Mouse (Mus musculus) left cerebral cortex, postnatal 25 days (tissue): ENCODE results near the gene Wdr90. TPM values are rescaled to one million over a fixed set of nuclear protein-coding genes. Genes with fewer than 3 reads are reported as not detected.

Experiments used
- DNase-seq, 2 experiments: peaks; one replicate each; pipeline ENCODE4 v3.0.0; 2022; ENCODE audit warnings: low spot score in 2 of 2, mixed read lengths in 1 of 2
- intact Hi-C: fragments of 180-260 bp; cut with DNase I; formaldehyde crosslinking; loops from one replicate; pipeline ENCODE4 v1.15.1; 2025
- total RNA-seq, 2 experiments: library from RNA; stranded (reverse); gene quantifications; 2 replicates each; pipeline ENCODE4 v1.2.3; 2021

Wdr90 gene
- 10 to 100 TPM; 29.8 to 31.4 TPM for total RNA-seq

DNA sequence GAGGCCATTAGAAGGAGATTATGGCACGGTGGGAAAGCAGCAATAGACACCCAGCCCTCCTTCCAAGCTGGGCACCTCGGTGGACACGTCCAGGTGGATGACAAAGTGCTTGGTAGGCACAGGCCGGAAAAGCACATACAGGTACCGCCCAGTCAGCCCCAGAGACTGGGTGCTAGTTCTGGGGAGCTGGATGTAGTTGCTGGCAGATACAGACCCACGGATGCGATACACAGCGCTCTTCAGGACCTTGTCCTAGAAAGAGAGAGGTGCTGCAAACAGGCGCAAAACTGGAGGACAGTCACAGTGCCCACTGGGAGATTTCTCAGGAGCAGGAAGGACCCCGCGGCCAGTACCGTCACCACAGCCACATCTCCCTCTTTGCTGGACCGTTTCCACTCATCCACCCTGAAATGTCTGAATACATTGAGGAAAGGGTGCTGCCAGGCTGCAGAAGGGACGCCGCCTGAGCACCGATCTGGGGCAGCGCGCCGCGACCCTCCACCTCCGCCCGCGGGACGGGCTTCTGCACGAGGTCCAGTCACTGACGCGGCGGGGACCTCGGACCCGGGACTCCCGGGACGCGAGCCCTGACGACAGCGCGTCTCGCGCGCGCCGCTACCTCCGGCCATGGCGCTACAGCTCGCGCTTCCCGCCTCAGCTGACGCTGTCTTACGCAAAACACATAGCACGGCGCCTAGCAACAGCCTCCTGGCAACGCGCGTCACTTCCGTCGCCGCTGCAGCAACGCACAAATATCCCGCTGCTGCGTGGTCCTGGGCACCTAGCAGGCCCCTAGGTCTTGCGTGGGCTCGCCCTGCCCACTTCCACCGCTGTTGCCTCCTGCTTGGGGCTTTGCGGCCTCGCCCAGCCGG lies at the start of gene Wdr90:
TSS of gene Wdr90 (minus strand) at position 670 of the 872 bp plus-strand sequence.
- intact Hi-C loops = no loop called here
- DNase-seq = peak; percentile 94 to 97

DNA sequence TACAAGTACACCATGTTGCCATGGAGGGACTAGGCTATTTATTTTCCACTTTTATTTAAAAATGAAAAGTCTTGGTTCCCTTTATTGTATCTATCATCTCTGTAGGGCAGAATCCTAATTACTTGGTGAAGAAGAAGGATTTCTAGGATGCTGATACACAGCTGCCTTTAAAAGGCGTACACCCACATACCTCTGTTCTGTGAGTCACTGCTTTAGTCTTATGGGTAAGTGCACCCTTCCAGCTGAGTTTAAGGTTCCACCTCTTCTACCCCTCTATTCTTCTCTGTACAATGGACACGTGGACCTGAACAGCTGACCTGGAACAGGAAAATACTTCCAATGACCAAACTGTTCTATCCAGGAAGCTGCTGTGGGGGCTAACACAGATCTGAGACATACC lies 46.3 kb upstream of the Wdr90 start:
- peak in 1 of 2 experiments; percentile 55 for DNase-seq
- intact Hi-C loops = no loop called here

DNA sequence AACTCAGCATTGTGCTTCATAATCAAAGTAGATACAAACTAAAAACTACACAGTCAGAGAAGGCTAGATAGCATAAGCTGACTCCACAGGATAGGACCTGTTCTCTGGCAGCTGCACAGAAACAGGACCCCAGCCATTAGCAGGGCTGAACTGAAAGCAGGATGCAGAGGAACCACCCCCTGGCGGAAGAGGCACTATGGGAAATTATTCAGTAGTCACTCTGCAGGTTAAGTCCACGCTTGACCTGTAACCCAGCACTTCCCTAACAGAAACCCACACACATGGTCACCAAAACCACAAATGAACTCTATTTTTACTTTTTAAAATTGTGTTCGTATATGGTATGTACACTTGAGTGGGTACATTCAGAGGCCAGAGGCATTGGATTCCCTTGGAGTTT lies 41.8 kb upstream of the Wdr90 start:
- DNase-seq = no peak
- intact Hi-C loops = no loop called here

GRCm38 (mm10) chr17:25900193-25900592 lies 38.9 kb upstream of the Wdr90 start:
- intact Hi-C loops = no loop called here

GRCm38 (mm10) chr17:25895891-25896290 lies 34.6 kb upstream of the Wdr90 start:
- DNase-seq = no peak
- intact Hi-C loops = loop anchor here (10.0 kb wide), 1 partner anchor 199 kb away; the partner anchor contains the start of genes Decr2 and Nme4

More at GRCm38 (mm10) chr17:25900193-25900592, 38.9 kb upstream of the Wdr90 start:
- no peak for DNase-seq

DNA sequence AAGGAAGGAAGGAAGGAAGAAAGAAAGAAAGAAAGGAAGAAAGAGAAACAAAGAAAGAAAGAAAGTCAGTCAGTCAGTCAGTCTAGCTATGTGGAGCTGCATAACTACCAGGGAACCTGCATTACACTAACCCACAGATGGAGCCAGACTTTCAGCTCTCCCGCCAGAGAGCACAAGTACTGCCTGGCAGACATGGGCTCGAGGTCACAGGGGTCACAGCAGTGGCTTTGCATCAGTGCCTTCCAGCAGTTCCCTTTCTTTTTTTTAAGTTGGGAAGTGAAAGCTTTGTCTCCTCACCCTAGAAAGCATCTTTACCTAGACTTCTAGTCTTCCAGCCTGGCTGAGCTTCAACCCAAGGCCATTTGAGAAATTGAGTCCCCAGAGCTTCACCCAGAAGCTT lies 34.1 kb upstream of the Wdr90 start:
- no peak for DNase-seq
- intact Hi-C loops = loop anchor here (10.0 kb wide), 1 partner anchor 199 kb away; the partner anchor contains the start of genes Decr2 and Nme4

DNA sequence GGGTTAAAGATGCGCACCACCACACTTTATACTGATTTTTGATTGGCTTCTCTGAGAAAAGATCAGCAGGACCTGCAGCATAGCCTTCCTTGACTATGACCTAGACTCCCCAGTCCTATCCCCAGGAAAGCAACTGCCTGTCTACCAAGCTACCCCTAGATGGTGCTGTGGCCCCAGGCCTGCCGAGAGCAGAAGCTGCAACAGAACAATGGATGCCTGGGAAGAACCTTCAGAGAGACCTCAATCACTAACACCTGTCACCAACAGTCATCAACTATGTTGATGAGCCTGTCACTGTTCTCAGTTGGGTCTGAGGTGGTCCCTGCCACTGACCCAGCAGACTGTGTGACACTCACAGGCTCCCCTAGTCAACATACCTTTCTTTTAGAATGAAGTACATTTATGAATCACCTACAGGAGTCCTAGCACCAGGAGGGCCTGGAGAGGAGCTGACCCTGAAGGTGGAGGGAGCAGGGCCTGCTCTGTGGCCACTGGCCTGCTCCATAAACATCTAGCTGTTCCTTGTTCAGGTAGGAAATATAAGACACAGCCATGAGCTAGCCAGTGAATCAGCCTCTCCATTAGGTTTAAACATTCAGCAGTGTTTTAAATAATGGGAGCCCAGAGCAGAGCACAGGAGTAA lies 32.8 kb upstream of the Wdr90 start:
- intact Hi-C loops = loop anchor here (1.0 to 10.0 kb wide), 3 partner anchors 88 to 201 kb away; partner anchors contain the start of genes Decr2 and Nme4
- peak; percentile 67 to 70 for DNase-seq

DNA sequence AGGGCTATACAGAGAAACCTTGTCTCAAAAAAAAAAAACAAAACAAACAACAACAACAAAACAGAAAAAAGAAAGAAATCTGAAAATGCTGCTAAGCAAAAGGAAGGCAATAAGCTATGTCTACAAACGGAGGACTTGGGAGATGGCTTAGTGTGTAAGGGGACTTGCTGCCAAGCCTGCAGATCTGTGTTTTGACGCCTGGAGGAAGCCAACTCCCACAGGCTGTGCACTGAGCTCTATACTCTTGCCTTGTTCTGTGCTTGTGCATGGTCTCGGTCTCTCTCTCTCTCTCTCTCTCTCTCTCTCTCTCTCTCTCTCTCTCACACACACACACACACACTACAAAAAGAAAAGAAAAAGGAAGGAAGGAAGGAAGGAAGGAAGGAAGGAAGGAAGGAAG lies 27.5 kb upstream of the Wdr90 start:
- peak; percentile 23 to 77 for DNase-seq
- intact Hi-C loops = no loop called here

DNA sequence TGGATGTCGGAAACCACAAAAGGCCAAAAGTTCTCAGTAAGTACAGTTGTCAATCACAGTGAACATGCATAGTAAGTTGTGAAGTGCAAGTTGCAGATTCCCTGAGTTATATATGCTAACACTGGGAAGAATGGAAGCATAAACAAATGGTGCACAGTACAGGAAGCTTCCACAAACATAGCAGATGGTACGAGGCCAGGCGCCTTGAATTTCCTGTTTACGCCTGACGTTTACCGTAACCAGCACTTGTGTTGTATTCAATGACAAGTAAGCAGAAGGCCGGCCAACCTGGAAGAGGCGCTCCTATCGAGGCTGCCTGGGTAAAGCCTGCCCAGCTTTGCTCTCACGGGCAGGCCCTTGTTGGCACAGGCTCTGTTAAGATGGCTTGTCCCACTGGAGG lies 26.2 kb upstream of the Wdr90 start:
- no peak for DNase-seq
- intact Hi-C loops = no loop called here

DNA sequence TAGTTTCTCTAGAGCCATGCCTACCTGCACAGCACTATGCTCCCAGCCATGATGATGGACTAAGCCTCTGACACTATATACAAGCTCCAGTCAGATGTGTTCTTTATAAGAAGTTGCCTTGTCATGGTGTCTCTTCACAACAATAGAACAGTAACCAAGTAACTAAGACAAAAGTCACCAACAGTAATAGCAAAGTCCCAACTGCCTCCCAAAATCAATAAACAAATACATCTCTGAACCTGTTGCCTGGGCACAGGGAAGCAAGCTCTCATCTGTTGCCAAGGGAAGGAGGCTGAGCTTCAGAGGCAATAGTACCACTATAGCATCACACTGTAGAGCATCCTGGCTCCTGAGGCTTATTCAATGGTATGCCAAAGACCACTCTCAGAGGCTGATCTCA lies 25.5 kb upstream of the Wdr90 start:
- DNase-seq = no peak
- intact Hi-C loops = no loop called here

GRCm38 (mm10) chr17:25885636-25886035 lies 24.3 kb upstream of the Wdr90 start:
- DNase-seq = peak; percentile 29 to 64
- intact Hi-C loops = no loop called here

DNA sequence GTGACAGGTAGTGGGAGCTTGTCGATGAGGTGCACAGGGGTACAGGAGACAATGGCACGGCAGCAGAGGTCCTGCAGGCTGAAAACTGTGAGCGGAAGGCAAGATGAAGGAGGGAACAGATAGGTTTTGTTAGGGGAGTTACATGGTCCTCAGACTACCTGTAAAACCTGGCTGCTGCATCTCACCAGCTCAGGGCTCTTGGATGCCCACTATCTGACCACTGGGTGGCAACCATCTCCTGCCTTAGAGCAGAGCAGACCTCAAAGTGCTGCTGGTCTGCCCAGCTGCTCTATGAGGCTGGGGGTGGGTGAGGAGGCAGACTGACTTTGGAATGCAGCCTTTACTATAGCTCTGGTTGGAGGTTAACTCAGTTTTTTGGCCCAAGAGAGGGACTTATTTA lies 22.5 kb upstream of the Wdr90 start:
- DNase-seq = no peak
- intact Hi-C loops = no loop called here

GRCm38 (mm10) chr17:25883268-25883667 lies 22.0 kb upstream of the Wdr90 start:
- intact Hi-C loops = no loop called here
- no peak for DNase-seq

DNA sequence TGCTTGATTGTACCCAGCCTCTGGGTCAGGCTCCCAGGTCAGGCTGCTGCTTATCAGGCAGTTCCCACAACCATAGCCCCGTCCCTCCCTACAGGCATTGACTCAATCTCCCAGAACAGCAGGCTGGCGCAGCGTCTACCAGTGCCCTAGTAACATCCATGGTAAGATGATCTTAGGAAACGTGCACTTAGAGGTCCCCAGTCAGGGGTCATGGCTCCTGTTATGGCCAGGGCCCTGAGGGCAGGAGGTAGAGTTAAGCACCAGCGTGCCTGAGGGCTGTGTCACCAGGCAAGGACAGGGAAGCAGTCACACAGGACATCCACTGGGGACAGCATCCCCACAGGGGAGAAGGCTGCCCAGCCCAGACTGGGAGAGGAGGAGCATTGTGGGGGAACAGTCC lies 21.0 kb upstream of the Wdr90 start:
- intact Hi-C loops = no loop called here
- DNase-seq = no peak

- intact Hi-C loops = no loop called here
- DNase-seq = no peak
Measured at GRCm38 (mm10) chr17:25881691-25882090, 20.4 kb upstream of the Wdr90 start.

- DNase-seq = no peak
- intact Hi-C loops = no loop called here
Measured at GRCm38 (mm10) chr17:25880913-25881641, 19.8 kb upstream of the Wdr90 start.

GRCm38 (mm10) chr17:25880196-25880910 lies 19.1 kb upstream of the Wdr90 start, which contains the start of gene Wfikkn1:
Gene Wfikkn1, minus strand, starts transcription at chr17:25880858.
- intact Hi-C loops = no loop called here

GRCm38 (mm10) chr17:25879750-25880149 lies 18.4 kb upstream of the Wdr90 start:
- intact Hi-C loops = no loop called here
- no peak for DNase-seq

More at GRCm38 (mm10) chr17:25880196-25880910, 19.1 kb upstream of the Wdr90 start, which contains the start of gene Wfikkn1:
- DNase-seq = no peak

DNA sequence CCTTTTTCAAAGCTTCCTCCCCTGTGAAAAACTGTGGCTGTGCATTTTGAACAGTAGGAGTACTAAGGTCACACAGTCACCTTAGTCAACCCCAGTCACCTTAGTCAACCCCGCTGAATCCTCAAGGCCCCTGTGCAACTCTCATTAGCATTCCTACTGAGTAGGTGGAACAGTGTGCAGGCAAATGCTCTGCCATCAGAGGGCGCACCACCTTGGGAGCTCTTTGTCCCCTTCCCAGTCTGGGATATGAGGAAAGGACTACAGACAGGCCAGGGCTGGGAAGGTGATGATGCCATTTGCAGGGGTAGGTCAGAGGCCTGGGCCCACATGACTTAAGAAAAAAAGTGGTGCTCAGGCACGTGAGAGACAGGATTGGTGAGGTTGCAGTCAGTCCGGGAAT lies 18.0 kb upstream of the Wdr90 start:
- peak in 1 of 2 experiments; percentile 50 for DNase-seq
- intact Hi-C loops = no loop called here
